ENCODE assay signal across 25 mouse cellular contexts in the genomic region with DNA sequence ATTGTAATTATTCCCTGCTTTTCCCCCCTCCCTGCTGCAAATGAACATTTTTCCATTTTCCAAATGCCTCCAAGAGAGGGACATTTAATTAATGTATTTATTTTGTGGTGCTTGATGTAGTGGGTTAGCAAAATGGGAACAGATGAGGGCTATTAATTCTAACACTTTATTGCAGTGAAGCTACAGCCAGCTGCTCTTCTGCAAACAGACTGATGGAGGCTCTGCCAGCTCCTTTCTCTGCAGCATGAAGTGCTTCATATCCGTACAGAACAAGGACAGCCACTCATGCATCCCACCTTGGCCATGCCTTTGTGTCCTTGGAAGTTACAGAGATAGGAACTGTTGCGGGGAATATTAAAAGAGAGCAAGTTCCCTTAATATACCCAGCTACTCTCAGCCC.
DNase-seq lines count a peak whose midpoint lies in the region; ATAC-seq and TF ChIP-seq lines count a peak whose summit lies in the region.
"Had no signal": no experiment of that assay in that cellular context is flagged by ENCODE, and none has a peak within 500 bp of the region (broad histone marks: within the 10 kb centered on the region; RNA-seq: fewer than 3 reads in every experiment).

No protein-coding gene starts in this region.

- no peaks in the 10 kb centered on the region for H3K9me3 ChIP-seq in forebrain, embryonic 16.5 days (ENCODE audit: control insufficient read depth, low read length)
- H3K9me3 ChIP-seq in forebrain, embryonic 13.5 days (replicated peaks) = no peaks in the 10 kb centered on the region
- H3K9me3 ChIP-seq in kidney, embryonic 16.5 days (ENCODE audit: low read length) = no peaks in the 10 kb centered on the region
- H3K9me3 ChIP-seq in limb, embryonic 15.5 days = no peaks in the 10 kb centered on the region
- H3K9me3 ChIP-seq in kidney, embryonic 14.5 days (ENCODE audit: control insufficient read depth, low read length) = no peaks in the 10 kb centered on the region
- H3K9me3 ChIP-seq: heart, embryonic 10.5 days; hindbrain, embryonic 12.5 days; midbrain, embryonic 13.5 days; neural tube, embryonic 12.5 days had no signal

- WGBS in forebrain, embryonic 16.5 days = 65% methylated on average over 2 of the region's 2 CpGs
- 77% methylated on average over 2 of the region's 2 CpGs for WGBS in forebrain, embryonic 13.5 days
- 54% methylated on average over 2 of the region's 2 CpGs for WGBS in kidney, embryonic 16.5 days
- WGBS in limb, embryonic 15.5 days = 45% methylated on average over 2 of the region's 2 CpGs
- WGBS in kidney, embryonic 14.5 days = 63% methylated on average over 2 of the region's 2 CpGs

- H3K4me3 ChIP-seq in forebrain, embryonic 16.5 days (replicated peaks; ENCODE audit: low read length) = no peak overlapping the region
- no peak overlapping the region for H3K4me3 ChIP-seq in forebrain, embryonic 13.5 days
- no peak overlapping the region for H3K4me3 ChIP-seq in kidney, embryonic 16.5 days (ENCODE audit: low read length)
- no peak overlapping the region for H3K4me3 ChIP-seq in limb, embryonic 15.5 days
- H3K4me3 ChIP-seq in kidney, embryonic 14.5 days (ENCODE audit: low read length) = no peak overlapping the region
- H3K4me3 ChIP-seq: erythroblast, embryonic 14.5 days; gastrocnemius, adult 2 months; heart, embryonic 10.5 days; hindbrain, embryonic 12.5 days; left cerebral cortex, adult 2 months; midbrain, embryonic 13.5 days; neural tube, embryonic 12.5 days had no signal

- no peaks in the 10 kb centered on the region for H3K27me3 ChIP-seq in forebrain, embryonic 16.5 days (replicated peaks; ENCODE audit: control insufficient read depth, insufficient read depth, low read length)
- H3K27me3 ChIP-seq in forebrain, embryonic 13.5 days = no peaks in the 10 kb centered on the region
- no peaks in the 10 kb centered on the region for H3K27me3 ChIP-seq in kidney, embryonic 16.5 days (ENCODE audit: insufficient read depth, low read length)
- H3K27me3 ChIP-seq in limb, embryonic 15.5 days = no peaks in the 10 kb centered on the region
- H3K27me3 ChIP-seq in kidney, embryonic 14.5 days (ENCODE audit: control insufficient read depth, insufficient read depth, low read length) = no peaks in the 10 kb centered on the region
- H3K27me3 ChIP-seq: hindbrain, embryonic 12.5 days; midbrain, embryonic 13.5 days; neural tube, embryonic 12.5 days had no signal

- H3K4me1 ChIP-seq in forebrain, embryonic 16.5 days (replicated peaks; ENCODE audit: control insufficient read depth, insufficient read depth, low read length) = no peaks in the 10 kb centered on the region
- no peaks in the 10 kb centered on the region for H3K4me1 ChIP-seq in forebrain, embryonic 13.5 days
- H3K4me1 ChIP-seq in kidney, embryonic 16.5 days (ENCODE audit: insufficient read depth, low read length) = no peaks in the 10 kb centered on the region
- H3K4me1 ChIP-seq in limb, embryonic 15.5 days = peaks cover 8% of the 10 kb centered on the region
- H3K4me1 ChIP-seq in kidney, embryonic 14.5 days (ENCODE audit: control insufficient read depth, insufficient read depth, low read length) = no peaks in the 10 kb centered on the region
- H3K4me1 ChIP-seq: heart, embryonic 10.5 days; hindbrain, embryonic 12.5 days; midbrain, embryonic 13.5 days; neural tube, embryonic 12.5 days had no signal

- TF ChIP-seq POLR2A in brain, embryonic 14.5 days (IDR thresholded peaks at IDR 0.05; ENCODE audit: borderline replicate concordance, extremely low read depth, insufficient read depth, insufficient read length, poor library complexity, severe bottlenecking) = no peak

- no peak overlapping the region for H3K9ac ChIP-seq in forebrain, embryonic 16.5 days (replicated peaks; ENCODE audit: low read depth, low read length)
- no peak overlapping the region for H3K9ac ChIP-seq in forebrain, embryonic 13.5 days
- H3K9ac ChIP-seq in kidney, embryonic 16.5 days (replicated peaks; ENCODE audit: low read length) = no peak overlapping the region
- H3K9ac ChIP-seq in limb, embryonic 15.5 days = no peak overlapping the region
- H3K9ac ChIP-seq in kidney, embryonic 14.5 days (ENCODE audit: low read depth, low read length) = no peak overlapping the region
- H3K9ac ChIP-seq: hindbrain, embryonic 12.5 days; liver, postnatal 0 days; midbrain, embryonic 13.5 days; neural tube, embryonic 12.5 days had no signal

- DNase-seq in kidney, adult 11 months = no peak
- peak; percentile 52 for DNase-seq in brain, embryonic 14.5 days (ENCODE audit: low read depth)
- DNase-seq: adrenal gland, postnatal 25 days; cerebellum, adult 11 months; cerebellum, adult 9-11 months; gastrocnemius, adult 2 months; kidney, adult 9 months; liver, postnatal 0 days; lung, postnatal 14 days; right cerebral cortex, adult 18-20 months; right cerebral cortex, postnatal 4 days; thymus, postnatal 25 days had no signal

- TF ChIP-seq CTCF in brain, embryonic 14.5 days (IDR thresholded peaks at IDR 0.05; ENCODE audit: borderline replicate concordance, extremely low read depth, insufficient read depth, insufficient read length) = no peak

- peak; percentile 64 for ATAC-seq in forebrain, embryonic 16.5 days
- no peak for ATAC-seq in forebrain, embryonic 13.5 days
- 0 out of 2 replicates have a peak, but pooled peaks have one; percentile 31 for ATAC-seq in kidney, embryonic 16.5 days (ENCODE audit: low FRiP score, low TSS enrichment)
- no peak for ATAC-seq in limb, embryonic 15.5 days (ENCODE audit: insufficient number of reproducible peaks, low FRiP score, low TSS enrichment, low read depth)
- ATAC-seq in kidney, embryonic 14.5 days (ENCODE audit: low FRiP score, low TSS enrichment) = no peak
- ATAC-seq: inflammation-experienced regulatory T-cells, adult 6 months; liver, postnatal 0 days; midbrain, embryonic 13.5 days had no signal

- no peaks in the 10 kb centered on the region for H3K36me3 ChIP-seq in forebrain, embryonic 16.5 days (ENCODE audit: control insufficient read depth, insufficient read depth)
- no peaks in the 10 kb centered on the region for H3K36me3 ChIP-seq in forebrain, embryonic 13.5 days (ENCODE audit: poor library complexity, severe bottlenecking)
- no peaks in the 10 kb centered on the region for H3K36me3 ChIP-seq in kidney, embryonic 16.5 days (ENCODE audit: insufficient read depth, low read length)
- no peaks in the 10 kb centered on the region for H3K36me3 ChIP-seq in limb, embryonic 15.5 days
- no peaks in the 10 kb centered on the region for H3K36me3 ChIP-seq in kidney, embryonic 14.5 days (ENCODE audit: control insufficient read depth, insufficient read depth, low read length)
- H3K36me3 ChIP-seq: heart, embryonic 10.5 days; hindbrain, embryonic 12.5 days; midbrain, embryonic 13.5 days; neural tube, embryonic 12.5 days had no signal

- H3K27ac ChIP-seq in forebrain, embryonic 16.5 days (ENCODE audit: low read length) = no peak overlapping the region
- no peak overlapping the region for H3K27ac ChIP-seq in forebrain, embryonic 13.5 days
- H3K27ac ChIP-seq in kidney, embryonic 16.5 days (ENCODE audit: low read length) = no peak overlapping the region
- peak overlapping the region; percentile 63; the same call in 1 of the 2 replicates for H3K27ac ChIP-seq in limb, embryonic 15.5 days
- H3K27ac ChIP-seq in kidney, embryonic 14.5 days (ENCODE audit: low read depth, low read length) = no peak overlapping the region
- H3K27ac ChIP-seq: heart, embryonic 10.5 days; hindbrain, embryonic 12.5 days; left cerebral cortex, adult 2 months; midbrain, embryonic 13.5 days; neural tube, embryonic 12.5 days had no signal

- H3K4me2 ChIP-seq in forebrain, embryonic 16.5 days (ENCODE audit: low read length) = no peak overlapping the region
- H3K4me2 ChIP-seq in forebrain, embryonic 13.5 days = no peak overlapping the region
- no peak overlapping the region for H3K4me2 ChIP-seq in kidney, embryonic 16.5 days (replicated peaks; ENCODE audit: low read depth, low read length)
- no peak overlapping the region for H3K4me2 ChIP-seq in limb, embryonic 15.5 days
- H3K4me2 ChIP-seq in kidney, embryonic 14.5 days (replicated peaks; ENCODE audit: low read depth, low read length) = no peak overlapping the region
- H3K4me2 ChIP-seq: hindbrain, embryonic 12.5 days; liver, embryonic 11.5 days; midbrain, embryonic 13.5 days; neural tube, embryonic 12.5 days had no signal

Comparison
In these comparisons a context has a peak if more than half of its experiments do, and no peak if none do; other contexts are left out.
1. ATAC-seq: peak in forebrain, embryonic 16.5 days (single experiment) and kidney, embryonic 16.5 days (single experiment); none in forebrain, embryonic 13.5 days (single experiment), limb, embryonic 15.5 days (single experiment) and kidney, embryonic 14.5 days (single experiment).